Mouse (Mus musculus) heart, postnatal 25 days (tissue): ENCODE results near the gene H2-K1. TPM values are rescaled to one million over a fixed set of nuclear protein-coding genes. Genes with fewer than 3 reads are reported as not detected.
A peak's percentile ranks its signal among the peaks of the same experiment; 100 is the strongest.
"Not testable (repeated sequence)": the region's sequence is repeated elsewhere in the genome, so short reads cannot be mapped to it uniquely, and the experiment has no call there.

Experiments
- DNase-seq: peaks from one replicate; pipeline ENCODE4 v3.0.0; 2022; ENCODE audit warnings: low spot score
- intact Hi-C: fragments of 180-260 bp; cut with DNase I; formaldehyde crosslinking; loops from one replicate; pipeline ENCODE4 v1.15.1; 2025
- total RNA-seq, 2 experiments: library from RNA; stranded (reverse); gene quantifications; 2 replicates each; pipeline ENCODE4 v1.2.3; 2021

Gene H2-K1
- total RNA-seq, 2 experiments from 2014 or later, result 59.9 to 88.2 TPM

GRCm38 (mm10) chr17:33995651-33996050 is 4.5 kb downstream of the H2-K1 start:
- DNase-seq, result no peak
- intact Hi-C loops, result no loop called here

GRCm38 (mm10) chr17:33994959-33995358 is 5.2 kb downstream of the H2-K1 start:
- DNase-seq, result no peak
- intact Hi-C loops, result no loop called here

- intact Hi-C loops, result no loop called here
- no peak for DNase-seq
Measured at GRCm38 (mm10) chr17:33991788-33992664, 8.1 kb downstream of the H2-K1 start.

- intact Hi-C loops, result loop anchor here (2.0 kb wide), 1 partner anchor 13 kb away; no protein-coding TSS in a partner anchor
- not testable (repeated sequence) for DNase-seq
Measured at GRCm38 (mm10) chr17:33982136-33982535, 18.0 kb downstream of the H2-K1 start.

- DNase-seq, result peak; percentile 83
- intact Hi-C loops, result not testable (repeated sequence)
Measured at GRCm38 (mm10) chr17:33981192-33981909, 18.8 kb downstream of the H2-K1 start.

GRCm38 (mm10) chr17:33980181-33981035 is 19.7 kb downstream of the H2-K1 start:
- intact Hi-C loops, result no loop called here
- no peak for DNase-seq

- intact Hi-C loops, result no loop called here
- no peak for DNase-seq
Measured at GRCm38 (mm10) chr17:33979512-33980050, 20.6 kb downstream of the H2-K1 start.

GRCm38 (mm10) chr17:33978631-33979031 is 21.5 kb downstream of the H2-K1 start:
- intact Hi-C loops, result no loop called here
- DNase-seq, result peak; percentile 78

- intact Hi-C loops, result no loop called here
- no peak for DNase-seq
Measured at GRCm38 (mm10) chr17:33977861-33978557, 22.1 kb downstream of the H2-K1 start.

- intact Hi-C loops, result no loop called here
Measured at GRCm38 (mm10) chr17:33973572-33973971, 26.6 kb downstream of the H2-K1 start.

GRCm38 (mm10) chr17:33972691-33973090 is 27.5 kb downstream of the H2-K1 start:
- intact Hi-C loops, result no loop called here
- DNase-seq, result no peak

More at GRCm38 (mm10) chr17:33973572-33973971, 26.6 kb downstream of the H2-K1 start:
- no peak for DNase-seq

- no peak for DNase-seq
- intact Hi-C loops, result loop anchor here (2.0 kb wide), 1 partner anchor 13 kb away; no protein-coding TSS in a partner anchor
Measured at GRCm38 (mm10) chr17:33969394-33969793, 30.8 kb downstream of the H2-K1 start.

GRCm38 (mm10) chr17:33968927-33969326 is 31.2 kb downstream of the H2-K1 start:
- intact Hi-C loops, result loop anchor here (2.0 kb wide), 1 partner anchor 14 kb away; no protein-coding TSS in a partner anchor

GRCm38 (mm10) chr17:33968489-33968888 is 31.7 kb downstream of the H2-K1 start:
- DNase-seq, result peak; percentile 43
- intact Hi-C loops, result loop anchor here (2.0 kb wide), 1 partner anchor 14 kb away; no protein-coding TSS in a partner anchor

More at GRCm38 (mm10) chr17:33968927-33969326, 31.2 kb downstream of the H2-K1 start:
- no peak for DNase-seq

- intact Hi-C loops, result loop anchor here (1.0 kb wide), 1 partner anchor 1336 kb away; no protein-coding TSS in a partner anchor
- no peak for DNase-seq
Measured at GRCm38 (mm10) chr17:33965846-33966550, 34.1 kb downstream of the H2-K1 start.

GRCm38 (mm10) chr17:33965082-33965845 is 34.9 kb downstream of the H2-K1 start:
- intact Hi-C loops, result no loop called here
- DNase-seq, result no peak

GRCm38 (mm10) chr17:33962876-33963275 is 37.3 kb downstream of the H2-K1 start:
- DNase-seq, result no peak
- intact Hi-C loops, result no loop called here
